Mouse (Mus musculus): ENCODE data around the gene Kdm2b. TPM values are rescaled to one million over a fixed set of nuclear protein-coding genes. Genes with fewer than 3 reads are reported as not detected.
A peak's percentile ranks its signal among the peaks of the same experiment; 100 is the strongest.
"Not testable (repeated sequence)": the region's sequence is repeated elsewhere in the genome, so short reads cannot be mapped to it uniquely, and the experiment has no call there.

Gene Kdm2b
- total and polyA plus RNA-seq, 2 experiments from 2014 or later: 60.9 to 75.7 TPM

DNA sequence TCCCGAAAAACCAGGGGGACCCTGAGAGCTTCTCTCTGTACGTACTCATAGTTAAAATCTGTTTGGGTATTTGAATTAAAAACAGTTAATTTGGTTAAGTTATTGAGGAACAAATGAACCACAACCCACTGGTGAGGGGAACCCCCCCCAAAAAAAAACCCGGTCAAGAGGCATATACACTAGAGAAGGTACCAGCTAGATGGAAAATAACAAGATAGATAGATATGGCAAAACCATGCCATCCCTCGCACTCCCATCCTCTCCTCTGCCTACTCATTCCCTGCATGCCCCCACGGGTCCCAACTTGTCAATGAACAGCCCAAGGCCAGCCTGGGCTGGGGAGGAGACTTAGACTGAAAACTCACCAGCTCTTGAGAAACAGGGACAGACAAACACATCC lies 5.1 kb downstream of the Kdm2b start:
- no peak overlapping the region for H3K27ac ChIP-seq
- no peak overlapping the region for H3K4me2 ChIP-seq (ENCODE audit: low read depth, low read length)
- ATAC-seq (no peak), DNase-seq (ENCODE audit: low spot score) (no peak)
- H3K36me3 ChIP-seq (ENCODE audit: insufficient read depth, low read length): no peaks in the 10 kb centered on the region
- no peaks in the 10 kb centered on the region for H3K9me3 ChIP-seq (ENCODE audit: low read length)
- WGBS: 83% methylated on average over 5 of the region's 5 CpGs
- no peak overlapping the region for H3K9ac ChIP-seq (replicated peaks; ENCODE audit: low read length)
- no peak for TF ChIP-seq CTCF (IDR thresholded peaks at IDR 0.05; ENCODE audit: low read depth)
- H3K27me3 ChIP-seq (ENCODE audit: insufficient read depth, low read length): no peaks in the 10 kb centered on the region
- H3K4me1 ChIP-seq (ENCODE audit: insufficient read depth, low read length): peaks cover 15% of the 10 kb centered on the region; the same call in 1 of the 2 replicates
- H3K4me3 ChIP-seq (ENCODE audit: low read length): no peak overlapping the region

DNA sequence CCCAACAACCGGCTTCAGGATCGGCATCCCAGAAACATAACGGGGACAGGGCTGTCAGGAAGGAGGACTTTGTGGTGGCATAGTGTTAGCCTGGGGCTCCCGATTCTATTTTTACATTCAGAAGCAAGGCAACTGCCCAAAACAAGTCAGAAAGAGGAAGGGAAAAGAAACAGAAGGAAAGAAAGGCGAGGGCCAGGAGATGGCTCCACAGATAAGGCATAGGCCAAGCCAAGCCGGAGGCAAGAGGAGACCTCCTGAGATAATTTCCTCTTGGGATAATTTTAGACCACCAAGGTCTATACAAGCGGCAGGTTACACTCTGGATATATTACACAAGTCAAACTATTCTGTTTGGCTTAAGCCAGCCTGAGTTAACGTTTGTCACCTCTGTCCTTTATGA lies 10.7 kb downstream of the Kdm2b start:
- Histone ChIP-seq H3K36me3 (ENCODE audit: insufficient read depth, low read length) (no peaks in the 10 kb centered on the region), H3K9ac (replicated peaks; ENCODE audit: low read length) (no peak overlapping the region), H3K27ac (no peak overlapping the region), H3K4me2 (ENCODE audit: low read depth, low read length) (no peak overlapping the region), H3K9me3 (ENCODE audit: low read length) (no peaks in the 10 kb centered on the region), H3K27me3 (ENCODE audit: insufficient read depth, low read length) (no peaks in the 10 kb centered on the region), H3K4me1 (ENCODE audit: insufficient read depth, low read length) (no peaks in the 10 kb centered on the region), H3K4me3 (ENCODE audit: low read length) (no peak overlapping the region)
- DNase-seq (ENCODE audit: low spot score) (no peak), ATAC-seq (no peak)
- no peak for TF ChIP-seq CTCF (IDR thresholded peaks at IDR 0.05; ENCODE audit: low read depth)
- 88% methylated on average over 8 of the region's 8 CpGs for WGBS

DNA sequence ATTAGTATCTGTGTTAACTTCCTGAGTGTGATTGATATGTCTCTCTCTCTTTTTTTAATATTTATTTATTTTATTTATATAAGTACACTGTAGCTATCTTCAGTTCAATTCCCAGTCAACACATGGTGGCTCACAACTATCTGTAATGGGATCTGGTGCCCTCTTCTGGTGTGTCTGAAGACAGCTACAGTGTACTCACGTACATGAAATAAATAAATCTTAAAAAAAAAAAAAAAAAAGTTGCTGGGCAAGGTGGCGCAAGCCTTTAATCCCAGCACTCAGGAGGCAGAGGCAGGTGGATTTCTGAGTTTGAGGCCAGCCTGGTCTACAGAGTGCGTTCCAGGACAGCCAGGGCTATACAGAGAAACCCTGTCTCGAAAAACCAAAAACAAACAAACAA lies 14.9 kb downstream of the Kdm2b start:
- not testable (repeated sequence) for H3K9ac ChIP-seq (replicated peaks; ENCODE audit: low read length); H3K36me3 ChIP-seq (ENCODE audit: insufficient read depth, low read length); H3K27me3 ChIP-seq (ENCODE audit: insufficient read depth, low read length); H3K27ac ChIP-seq; ATAC-seq; H3K4me2 ChIP-seq (ENCODE audit: low read depth, low read length); H3K9me3 ChIP-seq (ENCODE audit: low read length); DNase-seq (ENCODE audit: low spot score); H3K4me1 ChIP-seq (ENCODE audit: insufficient read depth, low read length); H3K4me3 ChIP-seq (ENCODE audit: low read length)
- WGBS: 93% methylated on average over 4 of the region's 4 CpGs

DNA sequence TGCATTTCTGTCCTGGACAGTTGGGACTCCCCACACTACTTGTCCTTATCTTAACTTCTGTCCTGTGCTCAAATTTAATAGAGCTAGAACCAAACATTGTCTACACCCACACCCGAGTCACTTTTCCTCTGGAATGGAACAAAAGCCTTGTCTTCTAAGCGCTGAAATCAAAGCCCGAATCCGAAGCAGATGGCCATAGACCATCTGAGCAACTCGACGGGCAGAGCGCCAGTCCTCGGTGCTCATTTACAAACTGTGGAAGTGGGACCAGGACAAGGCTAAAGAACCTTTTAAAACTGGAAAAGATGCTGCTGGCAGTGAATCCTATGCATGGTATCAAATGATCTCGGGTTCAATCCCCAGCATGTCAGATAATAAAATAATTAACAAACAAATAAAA lies 17.5 kb downstream of the Kdm2b start:
- no peaks in the 10 kb centered on the region for H3K27me3 ChIP-seq (ENCODE audit: insufficient read depth, low read length)
- DNase-seq (ENCODE audit: low spot score) (peak; percentile 76), ATAC-seq (no peak)
- no peaks in the 10 kb centered on the region for H3K4me1 ChIP-seq (ENCODE audit: insufficient read depth, low read length)
- TF ChIP-seq CTCF (IDR thresholded peaks at IDR 0.05; ENCODE audit: low read depth): no peak
- no peak overlapping the region for H3K4me2 ChIP-seq (ENCODE audit: low read depth, low read length)
- WGBS: 42% methylated on average over 9 of the region's 9 CpGs
- no peak overlapping the region for H3K27ac ChIP-seq
- no peaks in the 10 kb centered on the region for H3K36me3 ChIP-seq (ENCODE audit: insufficient read depth, low read length)
- no peaks in the 10 kb centered on the region for H3K9me3 ChIP-seq (ENCODE audit: low read length)
- H3K9ac ChIP-seq (replicated peaks; ENCODE audit: low read length): no peak overlapping the region
- H3K4me3 ChIP-seq (ENCODE audit: low read length): no peak overlapping the region

DNA sequence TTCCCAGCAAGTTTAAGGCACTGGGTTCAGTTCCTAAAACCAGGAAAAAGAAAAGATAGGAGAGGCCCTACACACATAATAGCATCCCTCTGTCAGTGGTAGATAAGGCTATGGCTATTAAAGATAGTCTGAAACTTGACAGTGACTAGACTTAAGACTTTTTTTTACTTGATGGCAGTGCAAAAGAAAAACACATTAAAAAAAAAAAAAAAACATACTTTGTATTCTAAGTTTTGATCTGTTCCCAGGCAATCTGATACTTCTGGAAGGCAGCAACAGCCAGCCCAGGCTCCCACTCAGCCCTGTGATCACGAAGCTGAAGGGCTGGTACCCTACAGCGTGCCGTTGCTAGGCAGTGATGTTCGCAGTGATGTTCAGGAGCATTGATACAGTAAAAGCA lies 18.2 kb downstream of the Kdm2b start:
- Histone ChIP-seq H3K36me3 (ENCODE audit: insufficient read depth, low read length) (no peaks in the 10 kb centered on the region), H3K27ac (no peak overlapping the region), H3K4me3 (ENCODE audit: low read length) (no peak overlapping the region), H3K4me1 (ENCODE audit: insufficient read depth, low read length) (no peaks in the 10 kb centered on the region), H3K27me3 (ENCODE audit: insufficient read depth, low read length) (no peaks in the 10 kb centered on the region), H3K9me3 (ENCODE audit: low read length) (no peaks in the 10 kb centered on the region), H3K9ac (replicated peaks; ENCODE audit: low read length) (no peak overlapping the region), H3K4me2 (ENCODE audit: low read depth, low read length) (no peak overlapping the region)
- ATAC-seq: no peak
- DNase-seq (ENCODE audit: low spot score): no peak
- WGBS: 81% methylated on average over 4 of the region's 4 CpGs
- TF ChIP-seq CTCF (IDR thresholded peaks at IDR 0.05; ENCODE audit: low read depth): no peak

DNA sequence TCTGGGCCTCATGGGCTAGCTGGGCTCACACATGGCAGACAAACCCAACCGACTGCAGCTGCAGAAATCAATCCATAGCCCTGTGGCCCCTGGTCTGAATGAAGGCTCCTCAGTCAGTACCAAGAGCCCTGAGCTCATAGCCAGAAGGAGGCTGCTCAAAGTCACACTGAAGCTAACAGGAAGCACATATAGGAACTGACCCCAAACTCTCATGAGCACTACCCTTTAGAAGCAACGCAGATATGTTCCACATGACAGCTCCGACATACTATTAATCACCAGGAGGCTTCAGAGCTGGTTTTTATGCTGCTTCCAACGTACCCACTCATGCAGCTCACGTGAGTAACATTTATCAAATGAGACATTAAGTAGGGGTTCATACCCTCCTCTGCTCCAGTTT lies 19.6 kb downstream of the Kdm2b start:
- no peak for ATAC-seq
- no peaks in the 10 kb centered on the region for H3K36me3 ChIP-seq (ENCODE audit: insufficient read depth, low read length)
- H3K4me1 ChIP-seq (ENCODE audit: insufficient read depth, low read length): no peaks in the 10 kb centered on the region
- H3K27ac ChIP-seq: no peak overlapping the region
- TF ChIP-seq CTCF (IDR thresholded peaks at IDR 0.05; ENCODE audit: low read depth): no peak
- H3K9me3 ChIP-seq (ENCODE audit: low read length): no peaks in the 10 kb centered on the region
- H3K4me2 ChIP-seq (ENCODE audit: low read depth, low read length): no peak overlapping the region
- no peak for DNase-seq (ENCODE audit: low spot score)
- H3K27me3 ChIP-seq (ENCODE audit: insufficient read depth, low read length): no peaks in the 10 kb centered on the region
- no peak overlapping the region for H3K9ac ChIP-seq (replicated peaks; ENCODE audit: low read length)
- no peak overlapping the region for H3K4me3 ChIP-seq (ENCODE audit: low read length)
- 72% methylated on average over 5 of the region's 5 CpGs for WGBS

DNA sequence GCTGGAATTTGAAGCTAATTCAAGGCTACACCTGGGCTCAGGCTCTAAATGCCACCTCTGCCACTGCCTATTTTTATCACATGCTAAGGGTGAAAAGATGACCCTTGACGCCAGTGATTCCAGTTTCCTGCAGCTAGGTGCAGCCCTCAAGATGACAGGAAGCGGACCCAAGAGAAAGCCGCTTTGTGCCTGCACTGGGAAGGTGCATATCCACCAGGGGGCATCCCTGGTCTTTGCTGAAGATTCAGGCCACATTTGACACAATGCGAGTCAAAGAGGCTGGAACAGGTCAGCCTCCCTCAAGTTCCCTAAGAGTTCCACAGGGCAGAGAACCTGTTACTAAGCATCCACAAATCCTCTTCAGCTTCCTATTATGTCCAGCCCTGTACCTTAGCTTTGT lies 21.3 kb downstream of the Kdm2b start:
- Histone ChIP-seq H3K4me3 (ENCODE audit: low read length) (no peak overlapping the region), H3K4me2 (ENCODE audit: low read depth, low read length) (no peak overlapping the region), H3K27me3 (ENCODE audit: insufficient read depth, low read length) (no peaks in the 10 kb centered on the region), H3K36me3 (ENCODE audit: insufficient read depth, low read length) (no peaks in the 10 kb centered on the region), H3K9ac (replicated peaks; ENCODE audit: low read length) (no peak overlapping the region), H3K27ac (no peak overlapping the region), H3K4me1 (ENCODE audit: insufficient read depth, low read length) (no peaks in the 10 kb centered on the region), H3K9me3 (ENCODE audit: low read length) (no peaks in the 10 kb centered on the region)
- DNase-seq (ENCODE audit: low spot score): peak; percentile 80
- WGBS: 34% methylated on average over 4 of the region's 4 CpGs
- peak; percentile 82 for TF ChIP-seq CTCF (IDR thresholded peaks at IDR 0.05; ENCODE audit: low read depth)
- no peak for ATAC-seq
